In the genomic region with DNA sequence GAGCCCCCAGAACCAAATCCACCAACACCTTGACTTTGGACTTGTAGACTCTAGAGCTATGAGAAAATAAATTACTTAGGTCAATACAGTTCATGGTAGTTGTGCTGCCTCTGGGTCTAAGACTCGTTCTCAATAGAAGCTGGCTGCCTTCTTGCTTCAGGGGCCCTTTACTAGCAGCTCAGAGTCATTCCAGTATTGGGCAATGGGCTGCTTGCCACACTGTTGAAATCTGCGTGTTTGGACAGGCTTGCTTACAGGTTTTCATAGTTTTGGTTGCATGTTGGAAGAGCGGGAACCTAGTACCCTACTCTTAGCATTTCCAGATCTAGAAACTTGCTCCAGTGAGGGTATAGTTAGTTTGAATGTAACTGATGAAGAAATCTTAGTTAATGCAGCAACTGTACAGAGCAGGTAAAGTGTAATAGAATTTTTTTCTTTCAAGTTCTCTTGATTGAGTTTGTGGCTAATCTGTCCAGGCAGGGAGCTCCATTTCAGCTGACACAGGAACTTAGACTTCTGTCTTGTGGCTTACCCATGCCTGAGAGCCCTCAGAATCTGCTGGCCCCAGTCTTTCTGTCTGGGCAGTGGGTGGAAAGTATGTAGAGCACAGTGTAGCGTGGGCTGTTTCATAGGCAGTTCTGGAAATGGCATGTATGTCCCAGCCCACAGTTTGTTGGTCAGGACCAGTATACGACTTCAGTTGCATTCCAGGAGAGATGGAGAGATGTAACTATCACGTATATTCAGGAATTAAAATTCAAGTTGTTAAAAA, we compare ENCODE assay signal across 21 mouse cellular contexts.
A peak's percentile ranks its signal among the peaks of the same experiment; 100 is the strongest.
DNase-seq lines count a peak whose midpoint lies in the region; ATAC-seq and TF ChIP-seq lines count a peak whose summit lies in the region.
"Had no signal": no experiment of that assay in that cellular context is flagged by ENCODE, and none has a peak within 500 bp of the region (broad histone marks: within the 10 kb centered on the region; RNA-seq: fewer than 3 reads in every experiment).

No protein-coding gene starts in this region.

- no peak for TF ChIP-seq EP300 in liver, postnatal 0 days (IDR thresholded peaks at IDR 0.05; ENCODE audit: low read depth)

- H3K9ac ChIP-seq in liver, postnatal 0 days (replicated peaks) = no peak overlapping the region
- H3K9ac ChIP-seq in liver, embryonic 11.5 days (ENCODE audit: low read depth, low read length) = no peak overlapping the region
- H3K9ac ChIP-seq: hindbrain, embryonic 15.5 days; limb, embryonic 15.5 days; neural tube, embryonic 13.5 days; stomach, embryonic 15.5 days had no signal

- peaks cover 2% of the 10 kb centered on the region; the same call in 1 of the 2 replicates for H3K4me1 ChIP-seq in liver, postnatal 0 days (ENCODE audit: insufficient read depth)
- H3K4me1 ChIP-seq in liver, embryonic 11.5 days (replicated peaks; ENCODE audit: control insufficient read depth, insufficient read depth, low read length) = no peaks in the 10 kb centered on the region
- H3K4me1 ChIP-seq: stomach, embryonic 15.5 days had no signal

- no peak for TF ChIP-seq CTCF in liver, postnatal 0 days (IDR thresholded peaks at IDR 0.05; ENCODE audit: low read depth)

- H3K4me2 ChIP-seq in liver, postnatal 0 days (ENCODE audit: low read depth, low read length) = no peak overlapping the region
- no peak overlapping the region for H3K4me2 ChIP-seq in liver, embryonic 11.5 days
- H3K4me2 ChIP-seq: hindbrain, embryonic 15.5 days; limb, embryonic 15.5 days; neural tube, embryonic 13.5 days; stomach, embryonic 15.5 days had no signal

- peak; percentile 53 for ATAC-seq in liver, postnatal 0 days
- no peak for ATAC-seq in liver, embryonic 11.5 days (replicated peaks; ENCODE audit: low FRiP score)
- ATAC-seq: forebrain, embryonic 16.5 days had no signal

- no peaks in the 10 kb centered on the region for H3K9me3 ChIP-seq in liver, postnatal 0 days (ENCODE audit: low read length)
- no peaks in the 10 kb centered on the region for H3K9me3 ChIP-seq in liver, embryonic 11.5 days (ENCODE audit: control insufficient read depth, low read length)
- H3K9me3 ChIP-seq: hindbrain, embryonic 15.5 days; limb, embryonic 15.5 days; midbrain, embryonic 10.5 days; neural tube, embryonic 13.5 days; stomach, embryonic 15.5 days had no signal

- H3K27ac ChIP-seq in liver, postnatal 0 days (ENCODE audit: low read depth) = no peak overlapping the region
- H3K27ac ChIP-seq in liver, embryonic 11.5 days (ENCODE audit: low read depth, low read length) = no peak overlapping the region
- H3K27ac ChIP-seq: hindbrain, embryonic 15.5 days; limb, embryonic 15.5 days; midbrain, embryonic 10.5 days; neural tube, embryonic 13.5 days; stomach, embryonic 15.5 days had no signal

- H3K4me3 ChIP-seq in liver, postnatal 0 days (ENCODE audit: low read depth, low read length) = no peak overlapping the region
- no peak overlapping the region for H3K4me3 ChIP-seq in liver, embryonic 11.5 days (ENCODE audit: low read depth, low read length)
- H3K4me3 ChIP-seq: erythroblast, embryonic 14.5 days; hindbrain, embryonic 15.5 days; limb, embryonic 15.5 days; midbrain, embryonic 10.5 days; neural tube, embryonic 13.5 days; stomach, embryonic 15.5 days had no signal

- H3K36me3 ChIP-seq in liver, postnatal 0 days (replicated peaks; ENCODE audit: insufficient read depth, low read length) = no peaks in the 10 kb centered on the region
- H3K36me3 ChIP-seq in liver, embryonic 11.5 days (ENCODE audit: control insufficient read depth, insufficient read depth, low read length) = no peaks in the 10 kb centered on the region
- H3K36me3 ChIP-seq: hindbrain, embryonic 15.5 days; limb, embryonic 15.5 days; midbrain, embryonic 10.5 days; neural tube, embryonic 13.5 days; stomach, embryonic 15.5 days had no signal

- peak; percentile 41 for DNase-seq in liver, postnatal 0 days
- DNase-seq in liver, embryonic 11.5 days (ENCODE audit: low spot score) = no peak
- peak; percentile 65 for DNase-seq in NIH3T3 (ENCODE audit: low read depth)
- peak; percentile 51 to 52 for DNase-seq in adrenal gland, postnatal 36 days
- DNase-seq in lung, postnatal 10 days = peak; percentile 50
- DNase-seq in kidney, adult 18-20 months = no peak
- no peak for DNase-seq in cerebellum, postnatal 4 days (ENCODE audit: low spot score in 2 of 2)
- DNase-seq in kidney, postnatal 14 days = no peak
- DNase-seq: cerebellum, adult 11 months; cerebellum, postnatal 25 days; heart, postnatal 10 days; kidney, adult 9 months; layer of hippocampus, postnatal 36 days; right cerebral cortex, postnatal 14 days had no signal

- no peaks in the 10 kb centered on the region for H3K27me3 ChIP-seq in liver, postnatal 0 days (ENCODE audit: insufficient read depth, low read length)
- H3K27me3 ChIP-seq in liver, embryonic 11.5 days (replicated peaks; ENCODE audit: control insufficient read depth, insufficient read depth, low read length) = no peaks in the 10 kb centered on the region
- H3K27me3 ChIP-seq: hindbrain, embryonic 15.5 days; limb, embryonic 15.5 days; neural tube, embryonic 13.5 days; stomach, embryonic 15.5 days had no signal

- 69% methylated on average over 6 of the region's 6 CpGs for WGBS in liver, postnatal 0 days (ENCODE audit: insufficient replicate concordance)
- 79% methylated on average over 6 of the region's 6 CpGs for WGBS in liver, embryonic 11.5 days

Comparison
In these comparisons a context has a peak if more than half of its experiments do, and no peak if none do; other contexts are left out.
1. DNase-seq: peak in liver, postnatal 0 days (single experiment), NIH3T3 (single experiment), adrenal gland, postnatal 36 days (2 of 2) and lung, postnatal 10 days (single experiment); none in liver, embryonic 11.5 days (single experiment), kidney, adult 18-20 months (single experiment), cerebellum, postnatal 4 days (0 of 2) and kidney, postnatal 14 days (single experiment).